Mouse (Mus musculus) bone marrow macrophage, adult 2 months (primary cell): ENCODE results near the gene Prrg3. TPM values are rescaled to one million over a fixed set of nuclear protein-coding genes. Genes with fewer than 3 reads are reported as not detected.

ENCODE experiments used
- H3K27ac ChIP-seq: 2 replicates; pipeline ENCODE4 v1.5.1; 2012; ENCODE audit warnings: low read depth, low read length; ENCODE audit not compliant: insufficient read depth
- H3K4me1 ChIP-seq: 2 replicates; pipeline ENCODE4 v1.6.1; 2012; ENCODE audit warnings: low read length; ENCODE audit not compliant: control insufficient read depth, insufficient read depth
- H3K4me3 ChIP-seq: 2 replicates; pipeline ENCODE4 v1.5.1; 2012; ENCODE audit warnings: mild to moderate bottlenecking, low read length, moderate library complexity; ENCODE audit not compliant: insufficient read depth
- CTCF ChIP-seq: IDR thresholded peaks from 2 replicates; pipeline ENCODE4 v1.5.1; 2012; ENCODE audit warnings: low read depth, mild to moderate bottlenecking, low read length, moderate library complexity
- POLR2A ChIP-seq: IDR thresholded peaks from 2 replicates; pipeline ENCODE4 v1.6.1; 2012; ENCODE audit warnings: mild to moderate bottlenecking, low read depth, low read length, borderline replicate concordance
- polyA plus RNA-seq: library from polyadenylated mRNA; stranded (reverse); fragments of >200 nt; gene quantifications from 2 replicates; pipeline ENCODE4 v1.2.4, GENCODE M21; 2012; ENCODE audit not compliant: missing spikeins, insufficient read depth, insufficient read length

Gene Prrg3
- polyA plus RNA-seq, 1 experiment, result not detected

DNA sequence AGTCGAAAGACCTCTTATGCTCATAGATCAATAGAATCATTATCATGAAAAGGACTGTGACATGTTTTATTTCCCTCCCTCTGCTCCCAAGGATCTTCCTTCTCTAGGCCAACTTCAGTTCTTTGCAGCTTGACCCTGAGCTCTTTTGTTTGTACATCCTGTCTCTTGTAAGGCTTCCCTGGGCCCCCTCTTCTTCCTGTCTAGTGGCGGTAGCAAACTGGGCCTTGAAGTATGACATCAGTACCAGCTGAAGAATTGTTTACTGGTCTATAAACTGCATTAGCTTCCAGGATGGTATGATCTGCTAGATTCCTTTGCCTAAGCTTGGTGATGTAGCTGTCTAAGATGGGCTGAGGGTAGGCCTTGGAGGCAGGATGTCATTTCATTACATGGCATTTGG lies 18.9 kb downstream of the Prrg3 start:
- no peak overlapping the region for H3K4me3 ChIP-seq

DNA sequence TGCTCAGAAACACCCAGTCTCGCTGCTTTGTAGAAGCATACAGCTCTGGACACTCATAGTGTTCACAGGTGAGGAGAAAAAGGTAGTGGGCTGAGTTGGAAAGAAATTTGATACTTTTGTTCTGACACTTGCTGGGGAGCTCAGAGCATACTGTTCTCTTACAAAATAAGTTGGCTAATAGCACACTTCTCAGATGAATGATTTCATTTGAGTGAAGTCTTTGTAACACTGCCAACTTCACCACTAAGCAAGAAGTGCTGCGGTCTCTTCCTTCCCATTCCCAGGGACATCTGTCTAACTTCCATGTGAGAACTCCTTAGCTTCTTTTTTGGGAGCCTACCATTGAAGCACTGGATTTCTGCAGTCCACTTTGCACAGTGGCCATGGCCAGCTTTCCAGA lies 20.8 kb downstream of the Prrg3 start:
- Histone ChIP-seq H3K27ac (no peak overlapping the region), H3K4me1 (peaks cover 12% of the 10 kb centered on the region), H3K4me3 (no peak overlapping the region)
- TF ChIP-seq POLR2A (no peak), CTCF (no peak)

More for the DNA sequence above, 18.9 kb downstream of the Prrg3 start:
- no peak overlapping the region for H3K27ac ChIP-seq
- TF ChIP-seq CTCF (no peak), POLR2A (no peak)
- H3K4me1 ChIP-seq, result peaks cover 12% of the 10 kb centered on the region

- TF ChIP-seq POLR2A, result no peak
- TF ChIP-seq CTCF, result no peak
- no peak overlapping the region for H3K27ac ChIP-seq
- H3K4me3 ChIP-seq, result no peak overlapping the region
- H3K4me1 ChIP-seq, result peaks cover 12% of the 10 kb centered on the region
Observed at GRCm38 (mm10) chrX:71983775-71984174, 21.4 kb downstream of the Prrg3 start.

DNA sequence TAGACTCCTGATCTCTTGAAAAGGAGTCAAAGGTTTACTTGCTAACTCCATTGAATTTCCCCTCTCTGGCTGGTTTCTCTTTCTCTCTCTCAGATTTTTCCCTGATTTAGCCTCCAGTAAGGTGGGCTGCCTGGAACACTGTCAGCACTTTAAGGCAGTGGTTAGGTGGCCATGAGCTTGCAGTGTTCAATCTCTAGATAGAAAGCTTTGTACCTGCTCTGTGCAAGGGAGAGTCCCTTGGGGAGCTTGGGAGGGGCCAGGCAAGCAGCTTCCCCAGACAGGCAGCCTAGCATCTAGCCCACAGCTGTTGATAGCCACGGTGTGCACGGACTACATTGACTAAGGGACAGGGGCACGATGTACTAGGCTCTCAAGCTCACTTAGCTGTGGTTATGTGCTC lies 29.1 kb downstream of the Prrg3 start, which contains the start of gene Cnga2:
Gene Cnga2 (plus strand): TSS at position 301 of the 400 bp plus-strand sequence.
- Histone ChIP-seq H3K4me3 (no peak within 1 kb of the TSS), H3K4me1 (no peaks in the 10 kb centered on the region), H3K27ac (no peak within 1 kb of the TSS)
- TF ChIP-seq POLR2A, result no peak
- TF ChIP-seq CTCF, result no peak

DNA sequence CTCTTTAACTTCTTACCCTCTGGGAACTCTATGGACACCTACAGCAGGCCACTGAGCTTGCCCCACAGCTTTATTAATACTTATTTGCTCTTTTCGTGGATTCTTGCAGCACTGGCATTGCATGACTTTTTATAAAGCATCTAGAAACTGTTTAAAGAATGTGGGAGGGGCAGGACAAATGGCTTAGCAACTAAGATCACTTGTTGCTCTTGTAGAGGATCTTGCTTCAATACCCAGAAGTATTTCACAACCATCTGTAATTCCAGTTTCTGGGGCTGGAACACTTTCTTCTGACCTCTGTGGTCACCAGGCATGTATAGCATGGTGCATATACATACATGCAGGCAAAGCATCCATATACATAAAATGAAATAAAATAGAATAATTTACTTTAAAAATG lies 33.5 kb downstream of the Prrg3 start:
- Histone ChIP-seq H3K4me1 (no peaks in the 10 kb centered on the region), H3K27ac (no peak overlapping the region), H3K4me3 (no peak overlapping the region)
- TF ChIP-seq CTCF, result no peak
- no peak for TF ChIP-seq POLR2A

DNA sequence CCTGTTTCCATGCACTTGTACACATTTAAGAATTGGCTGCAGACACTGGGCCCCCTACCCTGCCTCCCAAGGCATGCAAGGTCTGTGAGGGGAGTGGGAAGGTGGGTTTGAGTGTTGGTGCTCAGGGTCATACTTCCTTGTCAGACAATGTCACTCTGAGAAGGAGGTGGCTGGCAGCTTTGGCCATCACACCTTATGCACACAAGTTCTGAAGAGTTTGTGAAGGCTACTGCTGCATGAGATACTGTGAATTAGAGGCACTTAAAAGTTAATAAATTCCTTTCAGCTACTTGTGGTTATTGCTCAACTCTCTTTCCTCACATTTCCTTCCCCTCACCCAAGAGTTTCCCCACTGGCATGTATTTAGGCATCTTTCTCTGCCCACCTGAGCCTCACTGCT lies 47.5 kb downstream of the Prrg3 start:
- Histone ChIP-seq H3K4me1 (no peaks in the 10 kb centered on the region), H3K4me3 (no peak overlapping the region), H3K27ac (no peak overlapping the region)
- TF ChIP-seq CTCF (no peak), POLR2A (no peak)

DNA sequence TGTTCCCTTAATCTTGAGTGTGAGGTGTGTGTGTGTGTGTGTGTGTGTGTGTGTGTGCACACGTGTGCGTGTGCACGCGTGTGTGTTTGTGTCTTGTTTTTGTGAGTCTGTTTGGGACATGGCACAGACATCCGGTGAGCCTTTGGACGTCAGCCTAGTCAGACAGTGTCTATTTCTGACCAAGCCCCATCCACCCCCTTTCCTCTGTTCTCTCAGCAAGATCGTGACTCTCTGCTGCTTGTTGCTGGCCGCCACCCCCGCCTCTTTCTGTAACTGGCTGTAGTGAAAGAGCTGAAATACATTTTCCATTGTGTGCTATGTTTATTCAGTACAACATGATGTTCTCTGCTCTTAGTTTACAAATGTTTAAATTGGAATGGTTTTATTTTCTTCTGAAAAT lies 49.8 kb downstream of the Prrg3 start:
- TF ChIP-seq CTCF, result no peak
- no peak for TF ChIP-seq POLR2A
- no peaks in the 10 kb centered on the region for H3K4me1 ChIP-seq
- no peak overlapping the region for H3K4me3 ChIP-seq
- H3K27ac ChIP-seq, result no peak overlapping the region

GRCm38 (mm10) chrX:72012804-72013203 lies 50.4 kb downstream of the Prrg3 start:
- Histone ChIP-seq H3K4me3 (no peak overlapping the region), H3K27ac (no peak overlapping the region), H3K4me1 (no peaks in the 10 kb centered on the region)
- no peak for TF ChIP-seq POLR2A
- no peak for TF ChIP-seq CTCF

- no peak overlapping the region for H3K27ac ChIP-seq
- no peak for TF ChIP-seq POLR2A
- no peak for TF ChIP-seq CTCF
Observed at GRCm38 (mm10) chrX:72022241-72022640, 59.8 kb downstream of the Prrg3 start.

More at GRCm38 (mm10) chrX:72022241-72022640, 59.8 kb downstream of the Prrg3 start:
- Histone ChIP-seq H3K4me1 (peaks cover 5% of the 10 kb centered on the region; the same call in 1 of the 2 replicates), H3K4me3 (no peak overlapping the region)

Other genes with a start within 250 kb of the Prrg3 start
- 47.5 and 62.8 TPM in 2 replicates for gene Vma21, start 146.7 kb upstream of the Prrg3 start, polyA plus RNA-seq
- not detected in 2 replicates for gene Gm1141, start 41.6 kb upstream of the Prrg3 start, polyA plus RNA-seq
- gene Fate1, start 10.4 kb downstream of the Prrg3 start, polyA plus RNA-seq, result not detected in 2 replicates
- gene Cnga2, start 29.2 kb downstream of the Prrg3 start, polyA plus RNA-seq, result not detected in 2 replicates